Mouse (Mus musculus) bone marrow macrophage, adult 2 months (primary cell): ENCODE results near the gene Ppp1r9b.

Experiments used
- CTCF ChIP-seq: IDR thresholded peaks from 2 replicates; pipeline ENCODE4 v1.5.1; 2012; ENCODE audit warnings: low read depth, mild to moderate bottlenecking, low read length, moderate library complexity
- POLR2A ChIP-seq: IDR thresholded peaks from 2 replicates; pipeline ENCODE4 v1.6.1; 2012; ENCODE audit warnings: mild to moderate bottlenecking, low read depth, low read length, borderline replicate concordance

DNA sequence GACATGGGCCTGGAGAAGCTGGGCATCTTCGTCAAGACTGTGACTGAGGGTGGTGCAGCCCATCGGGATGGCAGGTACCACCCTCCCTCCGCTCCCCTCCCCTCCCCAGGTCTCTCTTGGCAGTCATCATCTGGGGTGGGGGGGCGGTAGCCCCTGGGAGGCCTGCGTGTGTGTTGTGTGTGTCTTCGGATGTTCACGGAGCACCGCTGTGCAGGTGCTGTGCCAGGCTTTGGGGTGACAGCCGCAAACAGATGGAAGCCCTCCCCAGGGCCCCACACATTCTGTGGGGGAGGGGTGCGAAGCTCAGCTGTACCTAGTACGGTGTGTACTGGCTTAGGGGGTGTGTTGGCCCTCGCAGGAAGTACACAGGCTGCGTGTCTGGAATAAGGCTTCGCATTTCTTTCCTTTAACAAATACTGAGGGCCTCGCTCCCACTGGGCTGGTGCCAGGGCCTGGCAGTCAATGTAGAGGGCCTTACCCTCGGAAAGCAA, 7.3 kb downstream of the Ppp1r9b start:
- TF ChIP-seq CTCF (no peak), POLR2A (no peak)
